Mouse (Mus musculus) ES-Bruce4 (cell line): Measurements from ENCODE around the gene Csnk2a2. TPM values are rescaled to one million over a fixed set of nuclear protein-coding genes. Genes with fewer than 3 reads are reported as not detected.

Experiments used
- H3K27ac ChIP-seq: 2 replicates; pipeline ENCODE4 v1.5.1; 2012; ENCODE audit warnings: low read length, inconsistent platforms; ENCODE audit not compliant: insufficient read depth
- H3K27me3 ChIP-seq: 2 replicates; pipeline ENCODE4 v1.6.1; 2012; ENCODE audit warnings: mild to moderate bottlenecking, low read length, inconsistent platforms; ENCODE audit not compliant: control insufficient read depth, poor library complexity, insufficient read depth, severe bottlenecking
- H3K36me3 ChIP-seq: 2 replicates; pipeline ENCODE4 v1.6.1; 2012; ENCODE audit warnings: inconsistent platforms, mild to moderate bottlenecking, low read length, moderate library complexity; ENCODE audit not compliant: control insufficient read depth, poor library complexity, insufficient read depth, severe bottlenecking
- H3K4me1 ChIP-seq: one replicate; pipeline ENCODE4 v1.8.1; 2011; ENCODE audit warnings: low read length; ENCODE audit not compliant: control insufficient read depth, insufficient read depth
- H3K4me3 ChIP-seq: 2 replicates; pipeline ENCODE4 v1.5.1; 2011; ENCODE audit warnings: low read depth, mild to moderate bottlenecking, low read length
- H3K9ac ChIP-seq: 2 replicates; pipeline ENCODE4 v1.6.1; 2012; ENCODE audit warnings: low read depth, mild to moderate bottlenecking, inconsistent platforms; ENCODE audit not compliant: poor library complexity, severe bottlenecking
- H3K9me3 ChIP-seq: replicated peaks from 2 replicates; pipeline ENCODE4 v1.6.1; 2012; ENCODE audit warnings: mild to moderate bottlenecking, low read length, inconsistent platforms; ENCODE audit not compliant: control insufficient read depth, poor library complexity, insufficient read depth, severe bottlenecking
- CTCF ChIP-seq: IDR thresholded peaks from one replicate; pipeline ENCODE4 v1.8.1; 2011; ENCODE audit warnings: low read depth, low read length
- EP300 ChIP-seq: IDR thresholded peaks from 2 replicates; pipeline ENCODE4 v1.6.1; 2011; ENCODE audit warnings: low read depth, low read length; ENCODE audit not compliant: insufficient read depth
- POLR2A ChIP-seq: IDR thresholded peaks from one replicate; pipeline ENCODE4 v1.8.1; 2011; ENCODE audit warnings: low read length; ENCODE audit not compliant: insufficient read depth
- polyA plus RNA-seq: library from polyadenylated mRNA; stranded (reverse); fragments of >200 nt; gene quantifications from 2 replicates; pipeline ENCODE4 v1.2.4, GENCODE M21; 2011; ENCODE audit warnings: low read depth; ENCODE audit not compliant: missing spikeins, insufficient read depth, insufficient read length

Csnk2a2 gene
- polyA plus RNA-seq, 1 experiment: 236 TPM

DNA sequence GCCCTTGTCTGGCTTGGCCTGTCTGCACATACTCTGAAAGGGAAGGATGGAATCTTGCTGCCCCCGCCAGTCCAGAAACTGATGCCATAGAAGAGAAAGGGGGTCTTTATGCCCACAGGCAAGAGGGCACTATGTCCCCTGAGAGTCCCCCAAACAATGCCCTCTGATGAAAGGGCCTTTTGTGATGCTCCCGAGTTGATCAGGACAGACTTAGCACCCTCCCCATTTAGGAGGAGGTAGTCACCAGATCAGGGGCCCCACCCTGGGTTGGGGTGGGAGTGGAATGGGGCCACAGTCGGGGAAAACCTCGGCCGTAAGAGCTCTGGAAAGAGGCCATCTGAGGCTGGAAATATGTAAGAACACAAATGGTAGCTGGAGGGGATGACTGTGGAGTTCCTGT lies 92.6 kb downstream of the Csnk2a2 start:
- no peaks in the 10 kb centered on the region for H3K27me3 ChIP-seq
- no peaks in the 10 kb centered on the region for H3K36me3 ChIP-seq
- H3K4me1 ChIP-seq: peaks cover 4% of the 10 kb centered on the region
- H3K9me3 ChIP-seq: no peaks in the 10 kb centered on the region
- H3K9ac ChIP-seq: no peak overlapping the region
- TF ChIP-seq CTCF (no peak), EP300 (no peak), POLR2A (no peak)
- H3K4me3 ChIP-seq: no peak overlapping the region
- no peak overlapping the region for H3K27ac ChIP-seq

- no peak overlapping the region for H3K4me3 ChIP-seq
- H3K4me1 ChIP-seq: peaks cover 4% of the 10 kb centered on the region
- H3K27me3 ChIP-seq: no peaks in the 10 kb centered on the region
- no peak overlapping the region for H3K9ac ChIP-seq
- no peak overlapping the region for H3K27ac ChIP-seq
- TF ChIP-seq CTCF (no peak), POLR2A (no peak), EP300 (no peak)
- no peaks in the 10 kb centered on the region for H3K36me3 ChIP-seq
- H3K9me3 ChIP-seq: no peaks in the 10 kb centered on the region
Measured at GRCm38 (mm10) chr8:95396752-95397151, 93.1 kb downstream of the Csnk2a2 start.

Other genes starting within 250 kb of the Csnk2a2 start
- 0.19 and 0.24 TPM in 2 replicates for gene Cngb1, start 183.5 kb downstream of the Csnk2a2 start, polyA plus RNA-seq
- not detected in 2 replicates for gene Tepp, start 179.5 kb downstream of the Csnk2a2 start, polyA plus RNA-seq
- gene Zfp319, start 158.1 kb downstream of the Csnk2a2 start, polyA plus RNA-seq: 2.8 and 2.9 TPM in 2 replicates
- gene Usb1, start 157.8 kb downstream of the Csnk2a2 start, polyA plus RNA-seq: 35.5 and 36.3 TPM in 2 replicates
- gene Mmp15, start 137.8 kb downstream of the Csnk2a2 start, polyA plus RNA-seq: 8.0 and 11.0 TPM in 2 replicates
- 122 and 132 TPM in 2 replicates for gene Cfap20, start 55.2 kb downstream of the Csnk2a2 start, polyA plus RNA-seq
- gene Ccdc113, start 44.0 kb upstream of the Csnk2a2 start, polyA plus RNA-seq: 0.52 and 1.9 TPM in 2 replicates
- not detected in 2 replicates for gene Prss54, start 86.3 kb upstream of the Csnk2a2 start, polyA plus RNA-seq
- 10.2 and 10.7 TPM in 2 replicates for gene Gins3, start 143.4 kb upstream of the Csnk2a2 start, polyA plus RNA-seq
- 8.8 and 13.3 TPM in 2 replicates for gene Ndrg4, start 186.9 kb upstream of the Csnk2a2 start, polyA plus RNA-seq
- gene Setd6, start 225.8 kb upstream of the Csnk2a2 start, polyA plus RNA-seq: 68.0 and 70.4 TPM in 2 replicates